Mouse (Mus musculus) G1E (cell line): Measurements from ENCODE around the gene 1700010B08Rik.

Experiments used
- CTCF ChIP-seq: IDR thresholded peaks from 2 replicates; pipeline ENCODE4 v1.5.1; 2012; ENCODE audit warnings: low read depth, low read length, inconsistent platforms, mixed read lengths
- POLR2AphosphoS5 ChIP-seq: IDR thresholded peaks from 2 replicates; pipeline ENCODE4 v1.6.1; 2012; ENCODE audit warnings: low read depth, low read length, inconsistent platforms; ENCODE audit not compliant: insufficient replicate concordance

DNA sequence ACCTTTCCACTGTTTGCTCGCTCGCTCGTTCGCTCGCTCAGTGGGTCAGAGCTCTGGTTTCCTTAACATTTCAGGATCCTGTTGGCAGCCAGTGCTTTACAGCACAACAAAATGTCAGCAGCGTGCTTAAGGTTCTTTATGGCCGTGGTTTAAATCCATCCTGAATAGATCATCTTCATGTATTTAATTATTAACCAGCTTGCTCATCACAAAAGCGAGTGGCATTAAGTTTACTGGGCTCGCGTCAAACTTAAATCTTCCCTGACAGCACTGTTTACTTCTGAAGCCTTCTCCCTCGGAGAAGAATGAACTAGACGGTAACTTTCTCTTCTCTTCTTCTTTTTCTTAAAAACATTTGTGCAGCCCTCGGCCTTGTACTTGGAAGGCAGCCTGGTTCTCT is 22.9 kb downstream of the 1700010B08Rik start:
- TF ChIP-seq CTCF (no peak), POLR2AphosphoS5 (no peak)
